Mouse (Mus musculus): ENCODE data around the gene Mgat5b.

- TF ChIP-seq CTCF (IDR thresholded peaks at IDR 0.05; ENCODE audit: borderline replicate concordance, insufficient read depth, low read depth, low read length) (no peak), POLR2A (IDR thresholded peaks at IDR 0.05; ENCODE audit: borderline replicate concordance, insufficient read depth, low read length) (no peak)
These were observed 17.3 kb downstream of the Mgat5b start for GRCm38 (mm10) chr11:116935917-116936316.

Measured in cerebellum, adult 2 months (tissue).